Mouse (Mus musculus) thymus, postnatal 10 days (tissue): ENCODE measurements around the gene Asic2.

Source experiments
- DNase-seq, 2 experiments: peaks; one replicate each; pipeline ENCODE4 v3.0.0; 2021; ENCODE audit warnings: low spot score in 2 of 2

Asic2 gene

DNA sequence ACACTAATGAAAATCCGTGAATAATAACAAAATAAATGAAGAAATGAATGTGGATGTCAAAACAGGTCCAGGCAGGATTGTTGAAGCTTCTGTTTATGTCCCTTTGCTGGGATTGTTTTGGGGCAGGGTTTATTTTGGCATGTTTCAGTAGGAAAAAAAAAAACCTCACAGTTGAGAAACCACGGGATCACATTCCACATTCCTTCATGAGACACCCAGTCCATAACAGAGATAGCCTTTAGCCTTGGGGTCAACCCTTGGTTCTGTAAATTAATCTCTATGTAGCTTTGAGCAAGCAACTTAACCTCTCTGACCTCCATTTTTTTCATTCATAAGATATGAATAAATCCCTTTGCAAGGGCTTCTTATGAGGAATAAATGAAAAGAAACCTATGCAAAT lies 127.3 kb downstream of the Asic2 start:
- DNase-seq: no peak

DNA sequence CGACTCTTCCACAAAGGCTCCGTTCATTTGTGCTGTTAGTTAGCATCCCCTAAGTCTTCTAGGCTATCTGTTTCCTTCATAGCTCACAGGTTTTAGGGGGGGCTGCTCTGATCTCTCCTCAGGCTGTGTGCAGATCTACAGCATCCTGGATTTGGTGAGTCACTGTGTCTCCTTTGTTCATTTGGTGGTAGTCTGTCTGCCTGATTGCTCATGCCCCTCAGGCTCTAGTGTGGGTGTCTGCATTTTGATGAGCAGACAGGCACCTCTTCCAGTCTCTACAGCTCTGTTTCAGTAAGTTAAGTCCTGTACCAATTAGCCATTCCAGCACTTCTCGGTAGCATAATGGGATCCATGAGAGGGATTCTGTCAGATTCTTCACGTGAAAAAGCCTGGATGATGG lies 129.8 kb downstream of the Asic2 start:
- no peak for DNase-seq

DNA sequence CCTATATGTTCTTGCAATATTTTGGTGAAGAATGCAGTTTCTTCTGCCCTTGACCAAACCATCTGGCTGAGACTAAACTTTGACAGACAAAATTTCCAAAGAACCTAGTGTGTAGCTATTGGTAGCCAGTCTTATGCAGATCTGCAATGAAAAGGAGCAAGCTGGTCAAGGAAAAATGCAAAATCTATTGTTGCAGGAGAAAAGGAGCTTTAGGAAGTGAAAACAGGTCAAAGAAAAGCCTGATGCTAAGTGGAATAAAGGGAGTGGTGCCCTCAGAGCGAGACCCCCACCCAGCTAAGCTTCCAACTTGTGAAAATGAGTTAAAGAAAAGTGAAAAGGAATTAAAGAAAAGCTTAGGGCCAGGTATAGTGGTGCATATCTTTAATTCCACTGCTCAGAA lies 135.9 kb downstream of the Asic2 start:
- no peak for DNase-seq

DNA sequence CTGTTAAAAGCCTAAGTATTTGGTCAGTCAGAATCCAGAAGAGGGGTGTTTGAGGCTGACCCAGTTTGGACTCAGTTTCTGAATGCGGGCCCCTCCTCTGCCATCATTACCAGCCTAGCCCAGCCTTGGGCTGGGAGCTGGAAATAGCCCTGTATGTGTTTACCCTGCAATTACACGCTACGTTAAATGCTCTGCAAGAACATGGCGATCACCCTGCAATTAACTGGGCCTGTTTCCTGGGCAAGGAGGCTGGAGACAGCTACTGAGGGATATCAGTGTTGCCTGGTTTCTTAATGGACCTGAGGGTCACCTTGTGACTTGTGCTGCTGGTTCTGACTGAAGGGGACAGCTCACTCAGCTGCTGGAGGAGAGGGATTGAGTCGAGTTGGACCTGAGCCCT lies 151.7 kb downstream of the Asic2 start:
- DNase-seq: no peak

DNA sequence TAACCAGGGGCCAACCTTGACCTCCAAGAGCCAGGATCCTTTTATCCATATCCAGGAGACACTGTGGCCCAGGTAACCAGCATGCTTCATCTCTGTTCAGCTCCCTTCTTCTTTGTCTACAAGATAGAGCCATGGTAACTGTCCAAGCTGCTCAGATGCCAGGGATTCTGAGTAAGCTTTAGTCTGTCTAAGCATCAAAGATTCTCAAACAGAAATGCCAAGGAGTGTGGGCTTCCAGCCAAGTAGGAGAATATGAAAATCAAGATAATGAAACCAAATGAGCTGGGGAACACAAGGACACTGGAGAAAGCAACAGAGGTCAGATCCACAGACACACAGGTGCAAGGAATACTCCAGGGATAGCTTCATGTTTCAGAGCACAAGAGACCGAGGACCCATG lies 153.4 kb downstream of the Asic2 start:
- no peak for DNase-seq

DNA sequence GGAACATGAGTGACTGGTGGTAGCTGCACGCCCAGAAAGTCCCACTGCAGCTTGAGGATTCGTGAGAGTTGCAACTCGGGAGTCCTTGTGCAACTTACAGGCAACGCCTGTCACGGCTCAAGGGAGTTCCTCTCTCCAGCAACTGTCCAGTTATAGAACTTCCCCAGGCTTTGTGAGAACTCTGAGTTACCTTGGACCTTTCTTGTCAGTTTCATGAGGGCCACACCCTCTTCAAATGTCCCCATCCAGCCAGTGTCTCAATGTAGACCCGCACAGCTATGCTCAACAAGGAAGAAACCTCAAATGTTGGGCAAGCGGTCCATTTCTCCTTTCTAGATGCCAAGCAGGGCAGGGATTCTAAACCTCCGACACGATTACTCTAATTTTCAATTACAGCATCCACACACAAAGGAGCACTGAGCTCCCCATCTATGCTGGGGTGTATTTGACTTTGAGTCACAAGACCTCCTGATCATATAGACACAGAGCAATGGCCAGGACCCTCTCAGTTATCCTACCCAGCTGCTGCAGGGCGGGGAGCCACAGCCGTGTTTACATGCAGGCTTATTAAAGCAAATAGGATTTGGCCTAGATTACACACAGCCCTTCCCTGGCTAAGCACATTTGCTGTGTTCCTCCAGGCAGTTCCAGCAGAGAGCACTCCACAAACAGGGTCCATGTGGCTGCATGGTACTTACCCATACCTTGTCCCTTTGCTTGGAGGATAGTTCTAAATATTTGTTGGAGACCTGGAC lies 161.2 kb downstream of the Asic2 start:
- no peak for DNase-seq

DNA sequence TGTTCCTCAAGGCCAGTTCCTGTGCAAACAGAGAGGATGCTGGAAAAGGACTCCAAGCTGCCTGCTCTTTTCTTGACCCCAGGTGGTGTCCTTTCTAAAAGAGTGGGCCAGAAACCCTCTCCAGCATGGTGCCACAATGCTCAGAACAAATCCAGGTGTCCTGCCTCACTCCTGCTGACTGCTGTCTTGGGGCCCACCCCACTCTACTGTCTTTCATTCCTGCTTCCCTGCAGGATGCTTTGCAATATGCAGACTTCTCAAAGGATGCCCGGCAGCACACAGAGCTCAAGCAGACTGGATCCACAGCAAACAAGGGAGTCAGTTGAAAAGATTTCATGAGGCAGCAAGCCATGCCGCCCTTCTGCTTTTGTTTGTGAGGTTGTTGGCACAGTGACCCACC lies 164.7 kb downstream of the Asic2 start:
- no peak for DNase-seq

DNA sequence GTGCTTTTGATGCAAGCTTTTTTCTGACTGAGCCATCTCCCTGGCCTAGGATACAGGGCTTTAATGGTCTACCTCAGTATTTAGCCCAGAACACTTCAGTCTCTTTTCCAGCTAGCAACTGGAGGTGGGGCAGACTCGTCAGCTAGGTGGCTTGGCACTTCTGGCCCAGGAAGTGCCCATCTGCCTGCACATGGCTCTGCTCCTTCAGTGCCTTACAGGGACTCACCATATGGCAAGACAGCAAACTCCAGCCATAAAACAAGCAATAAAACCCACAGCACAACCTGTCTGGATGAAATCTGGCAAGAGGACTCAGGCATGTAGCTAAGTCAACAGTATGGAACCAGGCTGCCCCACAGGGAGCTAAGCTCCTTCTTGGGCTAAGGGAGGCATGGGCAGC lies 165.6 kb downstream of the Asic2 start:
- DNase-seq: no peak

DNA sequence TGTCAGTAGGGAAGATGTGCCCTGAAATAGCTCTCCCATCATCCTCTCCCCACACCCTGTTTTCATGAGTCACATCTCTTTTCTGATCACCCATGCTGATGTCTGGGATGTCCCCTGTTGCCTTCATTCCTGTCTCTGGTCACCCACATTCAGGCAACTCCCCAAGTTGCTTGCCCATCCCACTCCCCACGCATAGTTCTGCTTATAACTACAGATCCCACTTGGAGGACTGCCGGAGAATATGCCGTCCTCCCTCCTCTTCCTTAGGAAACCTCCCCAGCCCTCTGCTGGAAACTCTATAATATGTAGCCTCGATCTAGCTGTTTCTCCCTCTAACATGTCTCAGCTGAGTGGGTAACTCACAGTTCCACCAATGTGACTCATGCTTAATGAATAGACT lies 167.4 kb downstream of the Asic2 start:
- DNase-seq: no peak

DNA sequence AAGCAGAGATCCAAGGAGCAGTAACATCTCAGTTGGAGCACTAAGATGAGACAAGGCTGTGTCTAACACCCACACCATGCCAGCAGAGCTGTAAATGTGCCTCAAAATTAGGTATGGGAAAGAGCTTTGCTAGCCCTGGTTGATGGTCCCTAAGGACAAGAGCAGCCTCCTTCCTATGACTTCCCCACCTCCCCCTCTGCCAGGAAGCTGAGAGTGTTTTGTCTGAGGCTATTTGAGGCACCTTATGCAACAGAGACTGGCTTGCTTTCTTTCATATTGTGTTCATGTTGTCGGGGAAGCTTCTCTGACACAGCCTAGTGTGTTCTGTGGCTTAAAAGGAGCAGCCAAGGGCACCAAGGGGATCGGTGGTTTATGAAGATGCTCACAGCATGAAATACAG lies 174.7 kb downstream of the Asic2 start:
- DNase-seq: no peak

DNA sequence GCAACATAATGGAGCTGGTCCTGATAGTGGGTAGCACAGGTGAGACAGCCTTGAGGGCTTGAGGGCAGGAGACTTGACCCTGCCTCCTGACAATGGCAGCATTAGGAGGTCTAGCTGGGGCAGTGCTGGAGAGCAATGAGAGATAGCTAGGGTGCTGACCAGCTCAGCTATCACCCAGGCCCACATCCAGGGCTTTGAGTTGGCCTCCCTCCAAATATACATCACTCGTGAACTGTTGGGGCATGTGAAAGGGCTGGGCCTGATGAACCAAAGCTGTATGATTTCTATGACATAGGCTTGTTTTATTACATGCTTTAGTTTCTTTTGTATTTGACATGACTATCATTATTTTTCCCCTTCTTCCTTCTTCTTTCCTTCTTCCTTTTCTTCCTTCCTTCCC lies 176.7 kb downstream of the Asic2 start:
- DNase-seq: no peak

DNA sequence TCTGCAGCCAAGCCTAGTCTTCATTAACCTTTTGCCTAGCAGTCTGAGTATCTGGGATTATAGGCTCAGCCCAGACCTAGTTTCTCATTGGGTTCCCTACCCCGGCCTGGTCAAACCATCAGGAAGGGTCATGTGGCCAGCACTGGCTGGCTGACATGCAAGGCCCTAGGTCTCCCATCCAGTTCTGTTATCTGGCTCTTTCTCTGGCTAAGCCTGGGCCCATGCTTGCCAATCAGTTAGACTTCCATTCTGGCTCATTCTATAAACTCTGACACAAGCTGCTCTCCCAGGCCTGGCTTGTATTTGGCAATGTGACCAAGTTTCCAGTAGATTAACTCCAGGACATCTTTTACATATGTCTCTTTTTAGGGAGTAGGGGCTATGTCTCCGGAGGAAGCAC lies 187.7 kb downstream of the Asic2 start:
- no peak for DNase-seq

DNA sequence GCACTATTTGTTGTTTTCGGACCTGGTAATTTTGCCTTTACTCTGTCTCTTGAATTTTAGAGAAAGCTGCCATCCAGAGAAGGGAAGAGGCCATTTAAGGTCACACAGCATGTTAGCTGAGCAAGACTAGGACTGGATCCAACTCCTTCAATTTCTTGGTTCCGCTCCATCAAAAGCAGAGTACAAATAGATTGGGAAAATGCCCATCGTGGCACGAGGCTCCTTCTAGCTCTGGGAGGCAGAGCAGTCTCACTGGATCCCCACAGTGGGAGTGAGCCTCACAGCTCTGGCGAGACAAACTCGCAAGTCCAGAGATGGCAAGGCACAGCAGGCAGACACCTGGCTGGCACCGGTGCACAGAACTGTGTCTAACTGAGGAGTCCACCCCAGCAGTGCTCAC lies 188.4 kb downstream of the Asic2 start:
- DNase-seq: no peak

DNA sequence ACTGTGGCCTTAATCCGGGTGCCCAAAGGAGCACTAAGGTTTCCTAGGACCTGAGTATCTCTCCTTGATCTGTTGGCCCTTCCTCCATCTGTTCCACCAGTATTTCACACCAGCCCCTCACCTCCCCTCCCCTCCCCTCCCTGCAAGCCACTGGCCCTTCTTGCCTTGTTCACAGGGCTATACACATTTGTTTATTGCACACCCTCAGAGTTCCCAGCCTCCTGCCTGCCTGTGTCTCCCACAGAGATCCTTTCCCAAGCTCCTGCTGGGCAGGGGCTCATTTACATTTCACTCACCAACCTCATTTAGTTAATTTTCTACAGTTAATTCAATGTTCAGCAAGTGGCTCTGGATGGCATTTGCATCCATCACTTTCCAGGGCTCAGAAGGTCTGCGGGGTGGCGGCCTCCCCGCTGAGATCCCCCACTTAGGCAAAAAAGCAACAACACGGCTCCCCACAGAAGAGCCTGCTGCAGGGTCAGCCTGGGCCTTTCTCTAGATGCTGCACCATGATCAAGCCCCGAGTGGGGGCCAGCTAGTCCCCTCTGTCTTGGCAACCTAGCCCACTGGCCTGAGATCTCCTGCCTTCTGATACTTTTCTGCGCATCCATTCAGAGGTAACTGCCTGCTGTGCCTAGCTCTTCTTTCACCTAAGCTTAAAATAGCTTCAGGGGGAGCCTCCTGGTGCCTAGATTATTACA lies 196.9 kb downstream of the Asic2 start:
- no peak for DNase-seq

DNA sequence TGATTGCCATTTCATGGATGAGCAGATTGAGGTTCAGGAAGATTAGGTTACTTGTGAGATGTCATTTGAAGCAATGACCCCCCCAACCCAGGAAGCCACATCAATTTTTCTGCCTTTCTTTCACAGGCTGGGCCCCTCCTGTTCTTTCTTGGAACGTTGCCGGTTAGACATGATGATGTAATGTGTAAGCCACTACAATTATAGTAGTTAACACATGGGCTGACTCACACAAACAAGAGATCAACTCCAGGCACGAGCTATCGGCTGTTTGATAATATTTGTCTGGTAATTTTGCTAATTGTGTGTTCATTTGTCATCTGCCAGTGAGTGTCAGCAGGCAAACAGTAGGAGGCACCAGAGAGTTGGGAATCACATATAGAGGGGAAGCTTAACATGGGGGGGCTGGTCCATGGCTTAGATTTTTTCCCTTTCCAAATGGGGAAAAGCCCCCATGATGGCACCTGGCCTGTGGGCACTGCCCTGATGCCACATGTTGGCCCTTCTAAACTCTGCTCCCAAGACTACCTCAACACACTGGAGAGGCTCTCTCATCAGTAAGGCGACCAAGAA lies 198.5 kb downstream of the Asic2 start:
- DNase-seq: no peak

DNA sequence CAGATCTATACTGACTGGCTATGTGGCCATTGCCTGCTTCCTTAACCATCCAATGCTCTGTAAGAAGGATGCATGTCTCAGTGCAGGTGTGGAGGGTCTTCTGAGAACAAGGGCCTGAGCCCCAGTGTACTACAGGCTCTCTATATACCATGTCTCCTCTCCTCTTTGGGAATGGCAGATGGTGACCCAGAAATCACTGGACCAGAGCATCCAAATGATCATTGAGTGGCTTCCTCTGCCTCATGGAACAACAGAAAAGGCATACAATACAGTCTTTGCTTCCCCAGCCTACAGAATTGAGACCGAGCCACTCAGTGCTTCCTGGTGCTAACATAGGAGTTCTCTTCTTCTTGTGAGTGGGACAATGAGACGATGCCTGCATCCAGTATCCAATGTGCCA lies 200.0 kb downstream of the Asic2 start:
- DNase-seq: no peak

DNA sequence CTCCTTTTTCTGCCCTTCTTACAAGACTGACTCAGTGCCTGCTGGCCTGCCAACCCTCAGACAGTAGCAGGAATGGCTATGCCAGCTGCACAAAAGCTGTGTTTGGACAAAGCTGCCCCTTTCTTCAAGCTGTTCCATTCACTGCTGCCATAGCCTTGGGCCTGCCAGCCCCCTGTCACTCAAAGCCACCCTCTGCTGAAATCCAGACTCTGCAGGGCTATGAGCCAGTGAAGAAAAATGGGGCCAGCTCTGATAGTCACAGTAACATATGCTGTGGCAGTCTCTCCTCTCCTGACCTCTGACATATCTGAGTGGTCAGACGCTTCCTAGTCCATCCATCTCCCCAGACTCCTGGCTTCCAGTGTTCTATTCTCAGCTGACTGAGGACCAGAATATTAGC lies 200.5 kb downstream of the Asic2 start:
- no peak for DNase-seq

DNA sequence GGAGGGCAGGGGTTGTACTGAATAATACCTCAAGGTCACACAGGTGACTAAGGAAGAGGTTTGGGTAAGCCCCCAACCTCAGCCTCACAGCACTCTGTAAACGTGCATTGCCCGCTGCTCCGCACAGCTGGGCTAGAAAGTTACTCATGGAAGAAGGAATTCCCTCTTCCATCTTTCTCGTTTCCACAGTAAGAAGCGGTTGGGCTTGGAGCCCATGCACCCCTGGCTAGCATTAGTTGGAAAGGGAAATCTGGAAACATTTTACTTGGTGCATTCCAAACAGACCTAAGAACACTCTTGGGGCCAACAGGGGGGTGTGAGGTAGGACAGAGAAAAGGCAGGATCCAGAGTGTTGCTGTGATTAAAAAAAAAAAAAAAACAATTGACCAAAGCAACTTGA lies 203.0 kb downstream of the Asic2 start:
- no peak for DNase-seq

DNA sequence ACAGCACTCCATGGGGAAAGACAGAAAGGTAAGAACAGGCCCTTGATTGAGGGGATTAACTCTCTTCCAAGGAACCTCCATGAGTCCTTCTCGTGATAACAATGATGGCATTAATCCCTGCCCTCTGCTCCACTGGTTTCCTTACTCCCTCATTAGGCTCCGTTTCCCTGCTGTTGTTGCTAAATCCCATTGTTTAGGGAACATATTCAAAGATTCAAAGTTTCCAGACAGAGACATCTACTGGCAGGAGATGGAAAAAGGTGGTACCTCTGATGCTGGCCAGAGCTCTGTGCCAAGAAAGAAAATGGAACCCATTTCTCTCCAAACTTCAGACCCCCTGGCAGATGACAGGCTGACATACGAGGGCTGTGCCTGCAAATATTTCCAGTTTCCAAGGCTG lies 203.5 kb downstream of the Asic2 start:
- no peak for DNase-seq

DNA sequence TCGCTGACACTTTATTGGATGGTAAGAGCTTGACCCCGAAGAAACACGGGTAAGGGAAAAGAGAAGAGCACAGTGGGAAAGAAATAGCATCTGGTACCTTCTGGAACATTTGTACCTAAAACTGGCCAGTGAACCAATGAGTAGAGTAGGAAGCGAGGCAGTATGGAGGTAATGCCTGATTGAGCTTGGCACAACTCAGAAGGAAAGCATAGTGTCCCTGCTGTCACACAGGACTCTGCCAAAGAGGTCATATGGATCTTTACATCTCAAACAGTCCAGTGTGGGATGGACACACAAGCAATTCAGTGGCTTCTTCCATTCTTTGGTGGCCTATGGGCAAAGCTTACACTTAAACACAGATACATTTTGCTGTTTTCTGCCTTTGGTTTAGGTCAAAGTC lies 211.0 kb downstream of the Asic2 start:
- no peak for DNase-seq

DNA sequence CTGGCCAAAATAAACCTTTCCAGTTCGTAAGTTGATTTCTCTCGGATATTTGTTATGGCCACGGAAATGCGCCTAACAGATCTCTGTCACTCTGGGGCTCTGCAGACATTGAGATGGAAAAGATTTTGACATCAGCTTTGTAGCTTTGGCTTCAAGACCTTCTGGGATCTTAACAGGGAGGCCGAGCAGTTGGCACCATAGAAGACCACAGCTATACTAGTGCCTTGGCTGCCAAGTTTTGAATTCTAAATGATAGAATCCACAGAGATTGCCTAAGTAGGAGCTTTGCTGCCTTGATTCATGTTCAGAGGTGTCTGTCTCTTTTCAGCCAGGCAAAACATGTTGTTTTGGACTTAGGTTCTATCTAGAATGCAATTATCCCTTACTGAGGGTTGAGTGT lies 217.4 kb downstream of the Asic2 start:
- DNase-seq: no peak

DNA sequence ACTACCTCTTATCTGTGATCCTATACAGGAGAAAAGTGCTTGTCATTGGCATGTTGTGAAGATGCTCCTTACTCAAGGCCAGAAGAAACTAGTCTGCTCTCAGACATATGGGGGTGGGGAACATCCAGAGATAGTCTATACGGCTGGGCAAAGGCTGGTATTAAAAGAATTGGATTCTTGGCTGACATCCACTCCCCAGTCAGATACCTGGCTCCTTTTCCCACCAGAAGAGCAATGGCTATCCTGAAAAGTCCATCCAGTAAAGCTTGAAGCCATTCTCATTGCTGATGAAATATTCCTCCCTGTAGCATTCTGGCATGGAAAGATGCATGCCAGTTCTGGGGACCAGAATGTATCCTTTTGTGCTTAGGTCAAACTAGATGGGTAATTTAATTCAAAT lies 218.2 kb downstream of the Asic2 start:
- no peak for DNase-seq

DNA sequence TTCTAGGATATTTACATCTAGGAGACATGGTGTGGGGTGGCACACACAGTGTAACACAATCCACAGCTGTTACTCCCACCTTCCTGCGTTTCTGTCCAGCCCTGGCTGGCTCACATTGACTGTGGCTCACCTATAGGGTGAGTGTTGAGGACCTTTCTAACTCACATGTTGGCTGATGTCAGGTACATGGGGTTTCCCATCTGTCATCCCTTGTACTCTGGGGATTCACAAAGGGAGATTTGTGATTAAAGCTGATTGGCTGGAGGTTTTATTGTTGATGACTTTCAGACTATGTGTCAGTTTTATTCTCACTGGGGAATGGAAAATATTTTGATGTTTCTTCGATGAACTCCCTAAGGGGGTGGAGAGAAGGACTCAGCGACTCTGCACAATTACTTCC lies 229.3 kb downstream of the Asic2 start:
- DNase-seq: no peak
